Mouse (Mus musculus): Measurements from ENCODE around the gene Fubp1. TPM values are rescaled to one million over a fixed set of nuclear protein-coding genes. Genes with fewer than 3 reads are reported as not detected.
A peak's percentile ranks its signal among the peaks of the same experiment; 100 is the strongest.

The Fubp1 gene
- polyA plus RNA-seq, 1 experiment from 2014 or later: 300 TPM

GRCm38 (mm10) chr3:152179285-152179684 lies 30.9 kb upstream of the Fubp1 start:
- H3K4me1 ChIP-seq (ENCODE audit: insufficient read depth): no peaks in the 10 kb centered on the region
- no peak overlapping the region for H3K4me3 ChIP-seq (ENCODE audit: low read depth, low read length)
- no peaks in the 10 kb centered on the region for H3K9me3 ChIP-seq (ENCODE audit: low read depth, low read length)
- no peak for TF ChIP-seq CTCF (IDR thresholded peaks at IDR 0.05; ENCODE audit: low read depth)
- no peak overlapping the region for H3K9ac ChIP-seq
- 55% methylated on average over 1 of the region's 1 CpGs for WGBS
- no peak for DNase-seq
- no peak for ATAC-seq (ENCODE audit: insufficient read depth)
- H3K27ac ChIP-seq (ENCODE audit: low read depth): no peak overlapping the region
- peaks cover 20% of the 10 kb centered on the region for H3K36me3 ChIP-seq (ENCODE audit: insufficient read depth)
- H3K4me2 ChIP-seq: no peak overlapping the region
- no peaks in the 10 kb centered on the region for H3K27me3 ChIP-seq (ENCODE audit: insufficient read depth, low read length)

GRCm38 (mm10) chr3:152180624-152181023 lies 29.6 kb upstream of the Fubp1 start:
- Histone ChIP-seq H3K4me2 (no peak overlapping the region), H3K9me3 (ENCODE audit: low read depth, low read length) (no peaks in the 10 kb centered on the region), H3K27me3 (ENCODE audit: insufficient read depth, low read length) (no peaks in the 10 kb centered on the region), H3K4me1 (ENCODE audit: insufficient read depth) (no peaks in the 10 kb centered on the region), H3K4me3 (ENCODE audit: low read depth, low read length) (no peak overlapping the region), H3K27ac (ENCODE audit: low read depth) (no peak overlapping the region), H3K9ac (no peak overlapping the region), H3K36me3 (ENCODE audit: insufficient read depth) (peaks cover 31% of the 10 kb centered on the region)
- TF ChIP-seq CTCF (IDR thresholded peaks at IDR 0.05; ENCODE audit: low read depth): no peak
- DNase-seq (no peak), ATAC-seq (ENCODE audit: insufficient read depth) (no peak)
- WGBS: 87% methylated on average over 4 of the region's 4 CpGs

GRCm38 (mm10) chr3:152183522-152183921 lies 26.7 kb upstream of the Fubp1 start:
- DNase-seq: no peak
- WGBS: 84% methylated on average over 9 of the region's 9 CpGs
- H3K27ac ChIP-seq (ENCODE audit: low read depth): no peak overlapping the region
- TF ChIP-seq CTCF (IDR thresholded peaks at IDR 0.05; ENCODE audit: low read depth): no peak
- H3K9me3 ChIP-seq (ENCODE audit: low read depth, low read length): no peaks in the 10 kb centered on the region
- H3K4me3 ChIP-seq (ENCODE audit: low read depth, low read length): no peak overlapping the region
- H3K4me1 ChIP-seq (ENCODE audit: insufficient read depth): no peaks in the 10 kb centered on the region
- no peaks in the 10 kb centered on the region for H3K27me3 ChIP-seq (ENCODE audit: insufficient read depth, low read length)
- ATAC-seq (ENCODE audit: insufficient read depth): no peak
- H3K36me3 ChIP-seq (ENCODE audit: insufficient read depth): peaks cover 41% of the 10 kb centered on the region
- H3K4me2 ChIP-seq: no peak overlapping the region
- H3K9ac ChIP-seq: no peak overlapping the region

- Histone ChIP-seq H3K27me3 (ENCODE audit: insufficient read depth, low read length) (no peaks in the 10 kb centered on the region), H3K9me3 (ENCODE audit: low read depth, low read length) (no peaks in the 10 kb centered on the region), H3K9ac (no peak overlapping the region), H3K4me3 (ENCODE audit: low read depth, low read length) (no peak overlapping the region), H3K27ac (ENCODE audit: low read depth) (no peak overlapping the region), H3K4me2 (no peak overlapping the region), H3K4me1 (ENCODE audit: insufficient read depth) (peaks cover 14% of the 10 kb centered on the region), H3K36me3 (ENCODE audit: insufficient read depth) (peaks cover 41% of the 10 kb centered on the region)
- 61% methylated on average over 6 of the region's 6 CpGs for WGBS
- TF ChIP-seq CTCF (IDR thresholded peaks at IDR 0.05; ENCODE audit: low read depth): no peak
- no peak for ATAC-seq (ENCODE audit: insufficient read depth)
- peak; percentile 52 for DNase-seq
Observed at GRCm38 (mm10) chr3:152186106-152186505, 24.1 kb upstream of the Fubp1 start.

- peaks cover 21% of the 10 kb centered on the region for H3K36me3 ChIP-seq (ENCODE audit: insufficient read depth)
- WGBS: 20% methylated on average over 4 of the region's 4 CpGs
- no peak for ATAC-seq (ENCODE audit: insufficient read depth)
- H3K4me1 ChIP-seq (ENCODE audit: insufficient read depth): peaks cover 15% of the 10 kb centered on the region
- TF ChIP-seq CTCF (IDR thresholded peaks at IDR 0.05; ENCODE audit: low read depth): no peak
- no peaks in the 10 kb centered on the region for H3K9me3 ChIP-seq (ENCODE audit: low read depth, low read length)
- H3K4me2 ChIP-seq: peak overlapping the region; percentile 44
- no peak overlapping the region for H3K9ac ChIP-seq
- H3K27ac ChIP-seq (ENCODE audit: low read depth): peak overlapping the region; percentile 61
- peak; percentile 77 for DNase-seq
- no peaks in the 10 kb centered on the region for H3K27me3 ChIP-seq (ENCODE audit: insufficient read depth, low read length)
- 0 out of 2 replicates have a peak overlapping the region, but pooled peaks have one; percentile 0 for H3K4me3 ChIP-seq (ENCODE audit: low read depth, low read length)
Observed at GRCm38 (mm10) chr3:152189306-152189705, 20.9 kb upstream of the Fubp1 start.

GRCm38 (mm10) chr3:152190679-152191477 lies 19.3 kb upstream of the Fubp1 start:
- WGBS: 49% methylated on average over 9 of the region's 9 CpGs
- DNase-seq (no peak), ATAC-seq (ENCODE audit: insufficient read depth) (no peak)
- Histone ChIP-seq H3K4me1 (ENCODE audit: insufficient read depth) (peaks cover 15% of the 10 kb centered on the region), H3K27me3 (ENCODE audit: insufficient read depth, low read length) (no peaks in the 10 kb centered on the region), H3K9me3 (ENCODE audit: low read depth, low read length) (no peaks in the 10 kb centered on the region), H3K4me3 (ENCODE audit: low read depth, low read length) (peak overlapping the region; percentile 45), H3K4me2 (peak overlapping the region; percentile 74), H3K9ac (peak overlapping the region; percentile 57), H3K36me3 (ENCODE audit: insufficient read depth) (peaks cover 8% of the 10 kb centered on the region), H3K27ac (ENCODE audit: low read depth) (peak overlapping the region; percentile 79)
- no peak for TF ChIP-seq CTCF (IDR thresholded peaks at IDR 0.05; ENCODE audit: low read depth)

- H3K4me3 ChIP-seq (ENCODE audit: low read depth, low read length): peak overlapping the region; percentile 45
- H3K4me1 ChIP-seq (ENCODE audit: insufficient read depth): peaks cover 15% of the 10 kb centered on the region
- H3K27ac ChIP-seq (ENCODE audit: low read depth): peak overlapping the region; percentile 97
- no peaks in the 10 kb centered on the region for H3K27me3 ChIP-seq (ENCODE audit: insufficient read depth, low read length)
- peak overlapping the region; percentile 68 for H3K9ac ChIP-seq
- WGBS: 3% methylated on average over 6 of the region's 6 CpGs
- no peaks in the 10 kb centered on the region for H3K9me3 ChIP-seq (ENCODE audit: low read depth, low read length)
- no peak for TF ChIP-seq CTCF (IDR thresholded peaks at IDR 0.05; ENCODE audit: low read depth)
- H3K4me2 ChIP-seq: peak overlapping the region; percentile 74
- DNase-seq: peak; percentile 81
- H3K36me3 ChIP-seq (ENCODE audit: insufficient read depth): no peaks in the 10 kb centered on the region
- peak; percentile 82 for ATAC-seq (ENCODE audit: insufficient read depth)
Observed at GRCm38 (mm10) chr3:152191791-152192237, 18.4 kb upstream of the Fubp1 start.

Data from lung, embryonic 14.5 days (tissue).